Mouse (Mus musculus) liver, adult 2 months (tissue): ENCODE results near the gene Mical1. TPM values are rescaled to one million over a fixed set of nuclear protein-coding genes. Genes with fewer than 3 reads are reported as not detected.

Source experiments
- DNase-seq: peaks from one replicate; pipeline ENCODE4 v3.0.0-alpha.2; 2011; ENCODE audit warnings: low read depth, low spot score; ENCODE audit errors: extremely low read depth
- H3K27ac ChIP-seq: fragments of 200-500 bp; replicated peaks from 2 replicates; pipeline ENCODE4 v1.5.1; 2012; ENCODE audit warnings: low read depth, mild to moderate bottlenecking, control low read depth, inconsistent platforms, low read length; ENCODE audit not compliant: insufficient read depth
- H3K27me3 ChIP-seq: fragments of 200-500 bp; 2 replicates; pipeline ENCODE4 v1.6.1; 2012; ENCODE audit warnings: mild to moderate bottlenecking, moderate library complexity, low read length, inconsistent platforms; ENCODE audit not compliant: control insufficient read depth, insufficient read depth
- H3K36me3 ChIP-seq: fragments of 200-500 bp; 2 replicates; pipeline ENCODE4 v1.6.1; 2012; ENCODE audit warnings: low read length, inconsistent platforms; ENCODE audit not compliant: control insufficient read depth, insufficient read depth
- H3K4me1 ChIP-seq: fragments of 200-500 bp; 2 replicates; pipeline ENCODE4 v1.6.1; 2011; ENCODE audit warnings: low read length; ENCODE audit not compliant: control insufficient read depth, insufficient read depth
- H3K4me3 ChIP-seq: fragments of 200-500 bp; 2 replicates; pipeline ENCODE4 v1.5.1; 2011; ENCODE audit warnings: low read depth, mild to moderate bottlenecking, control low read depth, low read length, moderate library complexity; ENCODE audit not compliant: insufficient read depth
- H3K79me2 ChIP-seq: fragments of 200-500 bp; 2 replicates; pipeline ENCODE4 v1.6.1; 2012; ENCODE audit warnings: inconsistent platforms, mild to moderate bottlenecking, low read length, moderate library complexity; ENCODE audit not compliant: control insufficient read depth, insufficient read depth
- H3K9ac ChIP-seq: fragments of 200-500 bp; 2 replicates; pipeline ENCODE4 v1.6.1; 2012; ENCODE audit warnings: low read depth, mild to moderate bottlenecking, control low read depth, inconsistent platforms, low read length
- CTCF ChIP-seq: fragments of 200-500 bp; IDR thresholded peaks from 2 replicates; pipeline ENCODE4 v1.5.1; 2011; ENCODE audit warnings: low read depth, low read length, control low read depth
- POLR2A ChIP-seq: fragments of 200-500 bp; IDR thresholded peaks from 2 replicates; pipeline ENCODE4 v1.6.1; 2011; ENCODE audit warnings: low read length, control low read depth; ENCODE audit not compliant: insufficient read depth; ENCODE audit errors: extremely low read depth
- WGBS: fragments of 180-500 bp; shearing (Covaris S2); methylation state at CpG from one replicate; pipeline ENCODE4 v1.1.7; 2018; 5-methylcytosine and 5-hydroxymethylcytosine counted together
- polyA plus RNA-seq: library from polyadenylated mRNA; depleted of rRNA; stranded (reverse); fragments of >200 nt; gene quantifications from 2 replicates; pipeline ENCODE4 v1.2.3, GENCODE M21; 2012
- total RNA-seq: library from RNA; depleted of rRNA; stranded (reverse); fragments of >200 nt; gene quantifications from 2 replicates; pipeline ENCODE4 v1.2.3, GENCODE M21; 2014

Gene Mical1
- total and polyA plus RNA-seq, 2 experiments: 0.55 to 3.7 TPM

GRCm38 (mm10) chr10:41518508-41518980 is 42.4 kb downstream of the Mical1 start:
- Histone ChIP-seq H3K27ac (peak overlapping the region; percentile 90), H3K4me1 (peaks cover 7% of the 10 kb centered on the region), H3K27me3 (no peaks in the 10 kb centered on the region), H3K79me2 (peaks cover 25% of the 10 kb centered on the region; the same call in 1 of the 2 replicates), H3K36me3 (peaks cover 4% of the 10 kb centered on the region), H3K4me3 (peak overlapping the region; percentile 85), H3K9ac (peak overlapping the region; percentile 72)
- WGBS: 0% methylated on average over 23 of the region's 23 CpGs
- TF ChIP-seq CTCF (peak; percentile 57), POLR2A (no peak)
- peak; percentile 85 for DNase-seq

GRCm38 (mm10) chr10:41518981-41519618 is 43.0 kb downstream of the Mical1 start, which contains the start of gene Cd164:
Cd164 (plus strand) TSS chr10:41519414.
- under 1% methylated on average over 69 of the region's 69 CpGs for WGBS
- DNase-seq: peak; percentile 88
- Histone ChIP-seq H3K27me3 (no peaks in the 10 kb centered on the region), H3K4me1 (peaks cover 7% of the 10 kb centered on the region), H3K79me2 (peaks cover 25% of the 10 kb centered on the region; the same call in 1 of the 2 replicates), H3K9ac (peak within 1 kb of the TSS; percentile 97), H3K4me3 (peak within 1 kb of the TSS; percentile 85), H3K27ac (peak within 1 kb of the TSS; percentile 91), H3K36me3 (peaks cover 8% of the 10 kb centered on the region)
- TF ChIP-seq POLR2A (peak; percentile 97), CTCF (no peak)

GRCm38 (mm10) chr10:41519640-41520409 is 43.7 kb downstream of the Mical1 start:
- peak overlapping the region; percentile 97 for H3K9ac ChIP-seq
- TF ChIP-seq POLR2A: no peak
- TF ChIP-seq CTCF: no peak
- under 1% methylated on average over 65 of the region's 65 CpGs for WGBS
- peak overlapping the region; percentile 85 for H3K4me3 ChIP-seq
- no peaks in the 10 kb centered on the region for H3K27me3 ChIP-seq
- peaks cover 11% of the 10 kb centered on the region for H3K4me1 ChIP-seq
- peak; percentile 61 for DNase-seq
- peaks cover 13% of the 10 kb centered on the region for H3K36me3 ChIP-seq
- H3K79me2 ChIP-seq: peaks cover 29% of the 10 kb centered on the region; the same call in 1 of the 2 replicates
- peak overlapping the region; percentile 84 for H3K27ac ChIP-seq

- WGBS: under 1% methylated on average over 5 of the region's 5 CpGs
Measured at GRCm38 (mm10) chr10:41520410-41520673, 44.2 kb downstream of the Mical1 start.

GRCm38 (mm10) chr10:41523386-41523785 is 47.3 kb downstream of the Mical1 start:
- H3K4me1 ChIP-seq: peaks cover 11% of the 10 kb centered on the region
- 68% methylated on average over 3 of the region's 3 CpGs for WGBS
- peaks cover 32% of the 10 kb centered on the region for H3K79me2 ChIP-seq
- no peak overlapping the region for H3K4me3 ChIP-seq
- TF ChIP-seq CTCF (no peak), POLR2A (no peak)
- H3K27me3 ChIP-seq: no peaks in the 10 kb centered on the region
- H3K9ac ChIP-seq: no peak overlapping the region
- no peak overlapping the region for H3K27ac ChIP-seq
- H3K36me3 ChIP-seq: peaks cover 34% of the 10 kb centered on the region
- DNase-seq: peak; percentile 39

More at GRCm38 (mm10) chr10:41520410-41520673, 44.2 kb downstream of the Mical1 start:
- Histone ChIP-seq H3K9ac (peak overlapping the region; percentile 97), H3K4me3 (peak overlapping the region; percentile 85), H3K27me3 (no peaks in the 10 kb centered on the region), H3K79me2 (peaks cover 29% of the 10 kb centered on the region; the same call in 1 of the 2 replicates), H3K27ac (no peak overlapping the region; the same call in 1 of the 2 replicates), H3K4me1 (peaks cover 11% of the 10 kb centered on the region), H3K36me3 (peaks cover 16% of the 10 kb centered on the region)
- DNase-seq: no peak
- no peak for TF ChIP-seq POLR2A
